Mouse (Mus musculus): Measurements from ENCODE around the gene Psors1c2.
A peak's percentile ranks its signal among the peaks of the same experiment; 100 is the strongest.
"Not testable (repeated sequence)": the region's sequence is repeated elsewhere in the genome, so short reads cannot be mapped to it uniquely, and the experiment has no call there.

Gene Psors1c2

DNA sequence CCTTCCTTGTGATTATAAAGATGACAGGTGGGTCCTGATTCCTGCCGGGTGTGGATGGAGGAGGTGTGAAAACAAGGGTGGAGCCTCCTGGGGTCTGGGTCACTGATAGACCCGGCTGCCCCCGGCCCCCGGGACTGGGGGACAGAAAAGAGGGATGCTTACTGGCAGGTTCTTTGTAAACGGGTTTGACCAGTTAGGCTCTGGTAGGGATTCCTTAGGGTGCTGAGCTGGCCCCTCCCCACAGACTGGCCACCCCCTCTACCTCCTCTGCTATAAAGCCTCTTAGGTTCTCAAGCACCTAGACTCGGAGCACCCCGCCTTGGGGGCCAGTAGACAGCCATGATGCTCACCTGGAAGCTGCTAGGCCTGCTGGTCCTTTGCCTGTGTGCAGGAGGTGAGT is at the start of gene Psors1c2:
TSS of gene Psors1c2 (plus strand) at position 301 of the 400 bp plus-strand sequence.
- DNase-seq, result no peak

DNA sequence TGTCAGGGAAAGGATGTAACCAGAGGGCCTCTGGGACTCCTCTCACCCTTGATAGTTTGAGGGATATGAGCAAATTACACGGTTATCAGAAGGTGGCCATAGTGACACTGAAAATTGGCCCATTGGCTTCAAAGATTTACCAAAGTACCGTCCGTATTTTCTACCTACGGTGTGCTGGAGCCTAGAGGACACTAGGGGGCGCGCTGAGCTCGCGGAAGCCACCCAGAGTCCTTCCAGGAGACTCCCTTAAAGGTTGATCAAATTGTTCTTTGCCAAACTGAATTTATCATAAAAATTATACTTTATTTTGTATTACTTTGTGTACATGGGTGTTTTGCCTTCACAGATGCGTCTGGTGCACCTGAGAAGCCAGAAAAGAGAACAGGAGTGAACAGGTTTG is 48.9 kb upstream of the Psors1c2 start:
- peak; percentile 32 for DNase-seq

- DNase-seq, result no peak
Observed at GRCm38 (mm10) chr17:35485702-35486101, 47.3 kb upstream of the Psors1c2 start.

GRCm38 (mm10) chr17:35486726-35487125 is 46.3 kb upstream of the Psors1c2 start:
- DNase-seq, result no peak

GRCm38 (mm10) chr17:35488041-35488440 is 45.0 kb upstream of the Psors1c2 start:
- no peak for DNase-seq

DNA sequence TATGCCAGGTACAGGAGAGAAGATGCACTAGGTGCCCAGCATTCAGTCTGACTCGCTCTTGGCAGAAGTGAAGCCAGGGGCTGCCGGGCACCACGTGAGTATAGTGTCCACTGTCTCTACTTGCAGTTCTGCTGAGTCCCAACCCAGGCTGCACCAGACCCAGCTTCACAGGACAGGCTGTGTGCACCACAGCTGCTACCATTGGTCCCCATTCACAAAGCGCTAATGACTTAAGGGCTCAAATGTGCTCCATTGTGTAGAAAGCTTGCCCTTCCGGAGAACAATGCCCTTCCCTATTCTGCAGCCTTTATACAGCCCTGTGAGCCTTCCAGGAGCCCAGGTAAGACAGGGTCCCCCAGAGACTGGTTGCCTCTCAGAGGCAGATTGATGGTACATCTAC is 42.7 kb upstream of the Psors1c2 start:
- DNase-seq, result no peak

GRCm38 (mm10) chr17:35497124-35497523 is 35.9 kb upstream of the Psors1c2 start:
- no peak for DNase-seq

DNA sequence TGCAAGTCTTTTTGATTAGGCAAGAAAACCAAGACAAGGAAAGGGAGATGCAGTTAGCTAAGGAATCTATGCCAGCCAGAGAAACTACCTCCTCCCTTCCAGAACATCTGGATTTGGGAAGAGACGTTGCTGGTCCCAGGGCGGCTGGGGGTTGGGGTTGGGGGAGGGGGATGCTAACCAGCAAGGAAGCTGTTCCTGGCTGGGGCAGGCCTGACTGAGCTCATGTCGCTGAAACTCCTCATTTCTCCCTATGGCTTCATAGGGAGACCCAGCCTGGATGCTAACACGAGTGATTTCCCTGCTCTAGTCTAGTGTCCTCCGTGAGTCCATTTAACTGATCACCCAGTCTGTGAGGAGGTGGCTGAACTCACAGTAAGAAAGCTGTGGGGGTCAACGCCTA is 30.8 kb upstream of the Psors1c2 start:
- DNase-seq, result no peak

DNA sequence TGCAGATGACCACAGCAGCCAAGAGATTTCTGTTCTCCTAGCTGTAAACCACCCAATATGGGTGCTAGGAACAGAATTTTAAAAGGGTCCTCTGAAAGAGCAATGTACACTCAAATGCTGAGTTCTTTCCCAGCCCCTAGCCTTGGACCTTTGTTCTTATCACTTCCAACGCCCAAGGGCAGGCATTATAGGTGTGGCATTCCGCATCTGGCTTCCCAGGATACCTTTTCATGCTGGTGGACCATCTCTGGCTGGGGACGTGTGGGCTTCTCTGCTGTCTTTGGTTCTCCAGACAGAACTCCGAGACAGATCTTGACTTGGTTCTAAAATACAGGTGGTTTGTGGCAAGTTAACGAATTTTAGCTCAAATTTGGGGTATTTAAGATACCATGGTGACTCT is 30.2 kb upstream of the Psors1c2 start:
- no peak for DNase-seq

- DNase-seq, result no peak
Observed at GRCm38 (mm10) chr17:35503849-35504248, 29.2 kb upstream of the Psors1c2 start.

DNA sequence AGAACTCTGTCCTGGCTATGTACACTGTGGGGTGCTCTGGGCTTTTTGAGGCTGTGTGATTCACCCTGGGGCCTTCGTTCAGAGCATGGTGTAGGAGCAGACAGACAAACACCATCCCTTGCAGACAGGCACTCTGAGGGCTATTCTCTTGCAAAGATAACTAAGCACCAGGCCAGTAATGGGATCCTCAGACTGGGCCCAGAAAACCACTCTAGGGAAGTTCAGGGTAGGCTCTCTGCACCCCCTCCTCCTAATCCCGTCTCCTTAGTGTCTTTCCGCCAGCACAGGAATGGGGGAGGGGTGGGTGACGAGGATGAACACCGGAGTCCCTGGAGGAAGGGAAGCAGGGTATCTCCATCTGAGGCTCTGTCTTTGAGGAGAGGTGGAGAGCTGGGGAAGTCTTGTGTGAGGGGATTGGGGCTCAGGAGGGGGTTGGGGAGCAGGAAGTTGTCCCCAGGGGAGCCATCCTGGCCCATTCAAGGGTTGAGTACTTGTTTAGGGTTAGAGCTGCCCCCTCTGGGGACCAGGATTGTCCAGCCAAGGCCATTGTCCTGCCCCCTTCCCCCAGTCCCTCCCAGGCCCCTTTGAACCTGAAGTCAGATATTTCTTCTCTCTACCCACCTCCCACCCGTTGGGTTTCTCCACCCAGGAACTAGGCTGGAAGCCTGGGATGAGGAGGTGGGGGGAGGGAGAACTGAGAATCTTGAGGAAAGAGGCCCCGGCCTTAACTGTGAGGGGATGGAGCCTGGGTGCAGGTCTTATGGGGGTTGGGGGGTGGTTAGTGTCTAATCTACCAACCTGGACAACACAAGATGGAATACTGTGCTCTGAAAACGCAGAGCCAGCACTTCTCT is 28.1 kb upstream of the Psors1c2 start:
- no peak for DNase-seq

GRCm38 (mm10) chr17:35505776-35506175 is 27.2 kb upstream of the Psors1c2 start, which contains the start of gene Pou5f1:
Gene Pou5f1, plus strand, starts transcription at chr17:35506018.
- no peak for DNase-seq

DNA sequence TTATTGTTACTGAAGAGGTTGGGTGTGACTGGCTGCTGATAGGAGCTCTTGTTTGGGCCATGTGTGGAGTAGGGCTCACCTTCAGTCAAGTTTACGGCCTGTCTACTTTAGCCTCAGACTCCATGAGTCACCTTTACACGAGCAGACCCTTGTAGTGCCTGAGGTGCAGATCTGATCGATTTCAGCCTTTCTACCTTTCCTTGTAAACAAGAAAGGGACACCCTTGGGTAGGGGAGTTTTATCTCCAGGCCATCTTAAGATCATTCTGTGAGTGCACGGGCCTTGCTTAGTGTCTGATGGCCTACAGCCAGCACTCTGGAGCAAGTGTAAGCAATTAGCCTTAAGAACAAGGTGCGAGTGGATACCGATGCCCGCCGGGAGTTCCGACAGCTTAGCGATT is 26.1 kb upstream of the Psors1c2 start:
- DNase-seq, result no peak

- DNase-seq, result no peak
Observed at GRCm38 (mm10) chr17:35507556-35508260, 25.3 kb upstream of the Psors1c2 start.

DNA sequence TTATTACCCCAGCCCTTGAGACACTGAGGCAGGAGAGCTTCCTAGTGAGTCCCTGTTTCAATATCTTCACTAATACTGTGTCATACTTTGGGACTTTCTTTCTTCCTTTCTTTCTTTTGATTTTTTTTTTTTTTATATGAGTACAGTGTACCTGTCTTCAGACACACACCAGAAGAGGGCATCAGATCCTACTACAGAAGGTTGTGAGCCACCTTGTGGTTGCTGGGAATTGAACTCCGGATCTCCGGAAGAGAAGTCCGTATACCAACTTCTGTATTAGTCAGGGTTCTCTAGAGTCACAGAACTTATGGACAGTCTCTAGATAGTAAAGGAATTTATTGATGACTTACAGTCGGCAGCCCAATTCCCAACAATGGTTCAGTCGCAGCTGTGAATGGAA is 24.7 kb upstream of the Psors1c2 start:
- DNase-seq, result not testable (repeated sequence)

DNA sequence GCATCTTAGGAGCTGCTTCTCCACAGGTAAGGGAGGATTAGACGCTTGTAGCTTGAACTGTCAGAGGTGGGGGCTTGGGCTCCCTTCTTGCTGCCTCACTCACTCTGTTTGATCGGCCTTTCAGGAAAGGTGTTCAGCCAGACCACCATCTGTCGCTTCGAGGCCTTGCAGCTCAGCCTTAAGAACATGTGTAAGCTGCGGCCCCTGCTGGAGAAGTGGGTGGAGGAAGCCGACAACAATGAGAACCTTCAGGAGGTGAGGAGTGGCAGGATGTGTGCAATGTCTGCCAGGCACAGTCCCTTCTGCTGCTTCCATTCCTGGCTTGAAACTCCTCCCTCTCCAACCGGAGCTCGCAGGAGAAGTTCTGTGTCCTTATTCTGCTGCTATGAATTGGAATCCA is 23.7 kb upstream of the Psors1c2 start:
- DNase-seq, result no peak

- DNase-seq, result no peak
Observed at GRCm38 (mm10) chr17:35512916-35513626, 19.9 kb upstream of the Psors1c2 start.

GRCm38 (mm10) chr17:35513886-35514285 is 19.1 kb upstream of the Psors1c2 start:
- peak; percentile 40 for DNase-seq

GRCm38 (mm10) chr17:35514756-35515155 is 18.2 kb upstream of the Psors1c2 start:
- no peak for DNase-seq

DNA sequence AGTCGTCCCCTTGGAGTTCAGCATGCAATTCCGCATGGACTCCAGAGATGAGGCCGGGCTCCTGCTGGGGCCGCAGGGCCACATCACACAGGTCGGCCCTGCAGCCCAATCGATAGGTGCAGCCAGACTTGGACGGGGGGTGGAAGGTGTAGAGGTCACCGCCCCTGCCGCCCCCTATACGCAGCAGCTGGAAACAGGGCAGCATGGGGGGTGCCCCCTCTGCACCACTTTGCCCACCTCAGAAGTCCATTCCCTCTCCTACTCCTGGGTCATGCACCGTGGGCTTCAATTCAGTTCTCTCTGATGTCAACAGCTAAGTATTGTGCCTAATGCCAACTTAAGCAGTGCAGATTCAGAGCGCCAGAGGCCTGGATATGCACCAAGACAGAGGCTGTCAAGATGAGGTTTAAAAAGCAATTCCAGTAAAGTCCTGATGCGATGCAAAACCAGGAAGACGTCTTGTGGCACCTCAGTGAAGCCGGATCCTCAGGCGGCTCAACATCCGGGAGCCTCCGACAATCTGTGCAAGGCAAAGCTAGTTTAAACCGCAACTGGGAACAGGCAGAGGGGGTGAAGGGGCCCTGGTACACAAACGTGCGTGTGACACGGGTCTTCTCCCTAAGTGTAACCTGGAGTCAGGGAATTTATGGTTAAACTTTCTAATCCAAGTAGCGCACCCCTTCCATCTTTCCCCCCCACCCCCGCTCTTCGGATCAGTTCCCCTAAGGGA is 16.9 kb upstream of the Psors1c2 start:
- no peak for DNase-seq

DNA sequence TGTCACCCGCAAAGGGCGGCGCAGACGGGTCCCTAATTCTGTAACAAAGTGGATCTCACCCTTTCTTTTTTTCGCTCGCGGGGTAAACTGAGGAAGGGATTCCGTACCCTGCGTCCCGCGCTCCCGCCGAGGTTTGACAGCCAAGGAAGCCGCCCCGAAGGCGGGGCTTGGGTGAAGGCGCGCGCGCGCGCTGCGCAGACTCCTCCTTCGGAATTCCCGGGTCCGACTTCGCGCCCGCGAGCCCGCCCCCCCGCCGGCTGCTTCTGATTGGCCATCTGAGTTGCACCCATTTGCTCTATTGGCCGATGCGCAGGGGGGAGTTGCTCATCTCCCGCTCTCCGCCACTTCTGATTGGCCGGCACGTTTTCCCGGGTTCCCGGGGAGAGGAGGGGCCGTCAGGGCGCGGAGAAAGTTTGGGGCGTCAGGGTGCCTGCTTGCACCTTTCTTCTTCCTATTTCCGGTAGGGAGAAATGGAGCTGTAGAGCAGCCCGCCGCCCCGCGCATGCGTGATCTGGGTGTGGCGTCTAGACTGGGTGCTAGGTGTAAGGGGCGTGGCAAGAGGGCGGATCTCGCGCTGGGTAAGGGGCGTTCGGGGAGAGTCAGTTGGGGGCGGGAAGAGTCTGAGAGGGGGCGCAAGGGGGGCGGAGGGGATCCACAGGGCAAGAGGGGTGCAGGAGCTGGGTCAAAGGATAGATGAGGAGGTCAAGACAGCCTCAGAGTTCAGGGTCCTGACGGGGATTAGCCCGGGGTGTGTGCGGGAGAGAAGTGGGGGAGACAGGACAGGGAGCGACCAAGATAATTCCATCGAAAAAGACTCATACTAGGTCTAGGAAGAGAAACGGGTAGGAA is 16.1 kb upstream of the Psors1c2 start, which contains the start of the genes Tcf19 and Cchcr1:
TSS of gene Tcf19 (minus strand) at position 173 of the 849 bp plus-strand sequence.
TSS of gene Cchcr1 (plus strand) at position 449 of the 849 bp plus-strand sequence.
- DNase-seq, result peak; percentile 94

GRCm38 (mm10) chr17:35517526-35517925 is 15.5 kb upstream of the Psors1c2 start:
- DNase-seq, result no peak

Data from right cerebral cortex, postnatal 25 days (tissue).